Mouse (Mus musculus) kidney, postnatal 0 days (tissue): ENCODE results near the gene Npm1. TPM values are rescaled to one million over a fixed set of nuclear protein-coding genes. Genes with fewer than 3 reads are reported as not detected.
A peak's percentile ranks its signal among the peaks of the same experiment; 100 is the strongest.

Experiments used
- ATAC-seq: fragments of 200-750 bp; cut with Nextera tagmentation; replicated peaks from 2 replicates; pipeline ENCODE4 v1.8.0; 2017; ENCODE audit warnings: low read depth, moderate number of reproducible peaks, moderate TSS enrichment, moderate library complexity; ENCODE audit not compliant: low FRiP score
- DNase-seq: peaks from one replicate; pipeline ENCODE4 v3.0.0-alpha.2; 2016; ENCODE audit warnings: low spot score
- H3K27ac ChIP-seq: fragments of 300-500 bp; sonication (generic); 2 replicates; pipeline ENCODE4 v1.5.1; 2014; ENCODE audit warnings: mild to moderate bottlenecking
- H3K27me3 ChIP-seq: fragments of 300-500 bp; sonication (generic); 2 replicates; pipeline ENCODE4 v1.6.1; 2014; ENCODE audit warnings: low read length, mixed read lengths; ENCODE audit not compliant: insufficient read depth
- H3K36me3 ChIP-seq: fragments of 300-500 bp; sonication (generic); 2 replicates; pipeline ENCODE4 v1.6.1; 2014; ENCODE audit warnings: low read length, mixed read lengths; ENCODE audit not compliant: insufficient read depth
- H3K4me1 ChIP-seq: fragments of 300-500 bp; sonication (generic); replicated peaks from 2 replicates; pipeline ENCODE4 v1.6.1; 2014; ENCODE audit warnings: antibody characterized with exemption, low read length, mixed read lengths; ENCODE audit not compliant: insufficient read depth
- H3K4me2 ChIP-seq: fragments of 300-500 bp; sonication (generic); 2 replicates; pipeline ENCODE4 v1.6.1; 2014; ENCODE audit warnings: mild to moderate bottlenecking, low read length, moderate library complexity, mixed read lengths
- H3K4me3 ChIP-seq: fragments of 300-500 bp; sonication (generic); replicated peaks from 2 replicates; pipeline ENCODE4 v1.5.1; 2014; ENCODE audit warnings: low read depth, low read length
- H3K9ac ChIP-seq: fragments of 300-500 bp; sonication (generic); 2 replicates; pipeline ENCODE4 v1.6.1; 2014; ENCODE audit warnings: low read depth, low read length
- H3K9me3 ChIP-seq: fragments of 300-500 bp; sonication (generic); replicated peaks from 2 replicates; pipeline ENCODE4 v1.6.1; 2016; ENCODE audit warnings: low read length, inconsistent platforms, mixed read lengths
- CTCF ChIP-seq: IDR thresholded peaks from 2 replicates; pipeline ENCODE4 v1.5.1; 2016; ENCODE audit warnings: antibody characterized with exemption, low read depth, mild to moderate bottlenecking, moderate library complexity
- WGBS: fragments of 180-500 bp; shearing (Covaris S2); extraction: QIAGEN DNeasy Blood & Tissue Kit; methylation state at CpG from one replicate; pipeline ENCODE4 v1.1.7; 2014; 5-methylcytosine and 5-hydroxymethylcytosine counted together
- polyA plus RNA-seq: library from polyadenylated mRNA; unstranded; fragments of >200 nt; fragmentation: Nextera tagmentation; extraction: Ambion mirVana; gene quantifications from 2 replicates; pipeline ENCODE4 v1.2.1, GENCODE M21; 2015

Npm1 gene
- polyA plus RNA-seq, 1 experiment from 2014 or later = 905 TPM

DNA sequence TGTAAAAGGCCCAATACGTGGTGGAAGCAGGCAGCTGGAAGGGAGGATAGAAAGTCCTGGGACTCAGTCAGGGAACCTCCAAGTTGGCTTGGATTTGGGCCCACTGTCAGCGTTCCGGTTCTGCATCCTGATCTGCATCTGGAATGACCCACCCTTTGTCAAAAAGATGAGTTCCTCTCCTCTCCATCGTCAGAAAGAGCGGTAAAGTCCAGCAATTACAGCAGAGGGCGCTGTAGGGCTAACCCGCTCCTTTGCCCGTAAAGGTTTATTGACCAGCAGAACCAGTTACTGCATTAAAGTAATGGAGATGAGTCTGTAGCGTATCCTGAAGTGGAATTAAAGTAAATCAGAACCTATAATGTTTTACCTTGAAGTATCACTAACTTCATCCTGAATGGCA, 7.5 kb upstream of the Npm1 start:
- no peaks in the 10 kb centered on the region for H3K36me3 ChIP-seq
- ATAC-seq (no peak), DNase-seq (peak; percentile 72)
- H3K4me2 ChIP-seq = no peak overlapping the region
- no peak overlapping the region for H3K9ac ChIP-seq
- H3K27ac ChIP-seq = no peak overlapping the region
- TF ChIP-seq CTCF = peak; percentile 82
- no peak overlapping the region for H3K4me3 ChIP-seq
- H3K4me1 ChIP-seq = no peaks in the 10 kb centered on the region
- 16% methylated on average over 9 of the region's 9 CpGs for WGBS
- no peaks in the 10 kb centered on the region for H3K9me3 ChIP-seq
- no peaks in the 10 kb centered on the region for H3K27me3 ChIP-seq

GRCm38 (mm10) chr11:33162211-33162997, 602 bp downstream of the Npm1 start:
- 3% methylated on average over 48 of the region's 53 CpGs for WGBS
- Histone ChIP-seq H3K4me2 (peak overlapping the region; percentile 84), H3K9ac (peak overlapping the region; percentile 90), H3K27me3 (no peaks in the 10 kb centered on the region), H3K9me3 (no peaks in the 10 kb centered on the region), H3K36me3 (peaks cover 21% of the 10 kb centered on the region; the same call in 1 of the 2 replicates), H3K4me3 (peak overlapping the region; percentile 90), H3K27ac (peak overlapping the region; percentile 88), H3K4me1 (peaks cover 4% of the 10 kb centered on the region; the same call in 1 of the 2 replicates)
- ATAC-seq (peak; percentile 79), DNase-seq (peak; percentile 77)
- TF ChIP-seq CTCF = no peak

GRCm38 (mm10) chr11:33159741-33160140, 3.3 kb downstream of the Npm1 start:
- DNase-seq (no peak), ATAC-seq (no peak)
- H3K4me2 ChIP-seq = no peak overlapping the region
- peaks cover 4% of the 10 kb centered on the region; the same call in 1 of the 2 replicates for H3K4me1 ChIP-seq
- 88% methylated on average over 3 of the region's 3 CpGs for WGBS
- H3K36me3 ChIP-seq = peaks cover 30% of the 10 kb centered on the region; the same call in 1 of the 2 replicates
- H3K27me3 ChIP-seq = no peaks in the 10 kb centered on the region
- H3K4me3 ChIP-seq = no peak overlapping the region
- no peak overlapping the region for H3K27ac ChIP-seq
- no peaks in the 10 kb centered on the region for H3K9me3 ChIP-seq
- no peak overlapping the region for H3K9ac ChIP-seq
- TF ChIP-seq CTCF = no peak

- 74% methylated on average over 2 of the region's 2 CpGs for WGBS
- no peak overlapping the region for H3K9ac ChIP-seq
- DNase-seq (no peak), ATAC-seq (no peak)
- H3K4me1 ChIP-seq = peaks cover 4% of the 10 kb centered on the region; the same call in 1 of the 2 replicates
- H3K36me3 ChIP-seq = peaks cover 43% of the 10 kb centered on the region
- no peak overlapping the region for H3K4me3 ChIP-seq
- H3K27ac ChIP-seq = no peak overlapping the region
- H3K27me3 ChIP-seq = no peaks in the 10 kb centered on the region
- no peak for TF ChIP-seq CTCF
- no peaks in the 10 kb centered on the region for H3K9me3 ChIP-seq
- no peak overlapping the region for H3K4me2 ChIP-seq
These were observed 5.4 kb downstream of the Npm1 start for GRCm38 (mm10) chr11:33157453-33158196.

DNA sequence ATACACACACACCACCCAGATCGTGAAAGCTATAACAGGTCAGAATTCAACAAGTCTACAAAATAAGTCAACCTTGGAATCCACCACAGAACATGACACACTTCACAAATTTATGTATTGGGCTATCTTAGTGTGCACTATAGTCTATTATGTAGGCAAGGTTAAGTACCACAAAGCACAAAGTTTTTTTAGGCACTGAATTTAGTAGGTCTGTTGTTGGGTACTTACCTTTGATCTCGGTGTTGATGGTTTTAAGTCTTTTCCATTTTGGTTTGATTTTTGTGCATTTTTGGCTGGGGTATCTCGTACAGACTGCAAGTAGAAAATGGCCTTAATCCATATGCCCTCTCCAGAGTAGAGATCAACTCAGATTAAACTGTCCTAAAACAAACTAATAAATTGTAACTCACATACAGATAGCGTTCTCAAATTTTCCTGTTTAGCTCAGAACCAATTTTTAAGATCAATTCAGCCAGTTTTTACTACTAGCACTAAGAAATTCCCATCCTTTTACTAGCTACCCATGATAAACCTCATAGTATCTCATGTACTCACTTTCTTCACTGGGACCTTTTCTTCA, 6.5 kb downstream of the Npm1 start:
- DNase-seq = no peak
- H3K4me2 ChIP-seq = no peak overlapping the region
- no peak for ATAC-seq

GRCm38 (mm10) chr11:33154459-33154858, 8.5 kb downstream of the Npm1 start:
- ATAC-seq = no peak
- peaks cover 44% of the 10 kb centered on the region for H3K36me3 ChIP-seq

More for the DNA sequence above, 6.5 kb downstream of the Npm1 start:
- 84% methylated on average over 4 of the region's 4 CpGs for WGBS
- H3K4me3 ChIP-seq = no peak overlapping the region
- H3K36me3 ChIP-seq = peaks cover 49% of the 10 kb centered on the region
- no peak overlapping the region for H3K9ac ChIP-seq
- no peak for TF ChIP-seq CTCF
- no peaks in the 10 kb centered on the region for H3K27me3 ChIP-seq
- H3K4me1 ChIP-seq = peaks cover 4% of the 10 kb centered on the region; the same call in 1 of the 2 replicates
- no peaks in the 10 kb centered on the region for H3K9me3 ChIP-seq
- no peak overlapping the region for H3K27ac ChIP-seq

More at GRCm38 (mm10) chr11:33154459-33154858, 8.5 kb downstream of the Npm1 start:
- no peaks in the 10 kb centered on the region for H3K27me3 ChIP-seq
- no peaks in the 10 kb centered on the region for H3K9me3 ChIP-seq
- H3K27ac ChIP-seq = no peak overlapping the region
- H3K4me3 ChIP-seq = no peak overlapping the region
- H3K4me2 ChIP-seq = no peak overlapping the region
- 85% methylated on average over 3 of the region's 3 CpGs for WGBS
- TF ChIP-seq CTCF = no peak
- no peak for DNase-seq
- no peak overlapping the region for H3K9ac ChIP-seq
- no peaks in the 10 kb centered on the region for H3K4me1 ChIP-seq
